Mouse (Mus musculus) CH12.LX (cell line): ENCODE measurements around the gene Lyst. TPM values are rescaled to one million over a fixed set of nuclear protein-coding genes. Genes with fewer than 3 reads are reported as not detected.

ENCODE experiments used
- DNase-seq: peaks from one replicate; pipeline ENCODE4 v3.0.0-alpha.2; 2013; ENCODE audit errors: extremely low read depth
- H3K27ac ChIP-seq: 2 replicates; pipeline ENCODE4 v1.5.1; 2012; ENCODE audit warnings: low read depth, mild to moderate bottlenecking, control low read depth, moderate library complexity; ENCODE audit not compliant: insufficient read depth
- H3K27me3 ChIP-seq: replicated peaks from 2 replicates; pipeline ENCODE3; 2012; ENCODE audit warnings: inconsistent platforms
- H3K36me3 ChIP-seq, 2 experiments: replicated peaks in 1 of 2; 2 replicates each; pipeline versions ENCODE3 to v1.6.1; 2012; ENCODE audit warnings: inconsistent platforms in 1 of 2, low read length in 1 of 2, mild to moderate bottlenecking in 1 of 2, mixed read lengths in 1 of 2, moderate library complexity in 1 of 2; ENCODE audit not compliant: control insufficient read depth in 1 of 2, insufficient read depth in 1 of 2
- H3K4me1 ChIP-seq, 2 experiments: 2 replicates each; pipeline ENCODE4 v1.6.1; 2012; ENCODE audit warnings: inconsistent platforms in 1 of 2, moderate library complexity in 1 of 2; ENCODE audit not compliant: insufficient read depth in 2 of 2, control insufficient read depth in 1 of 2
- H3K4me2 ChIP-seq: 2 replicates; pipeline ENCODE4 v1.6.1; 2012; ENCODE audit warnings: low read depth, mild to moderate bottlenecking, control low read depth; ENCODE audit not compliant: poor library complexity, insufficient read depth, severe bottlenecking
- H3K4me3 ChIP-seq, 3 experiments: fragments of 150-350 bp in 1 of 3; sonication (generic) in 1 of 3; replicated peaks in 1 of 3; 2 replicates each; pipeline versions ENCODE3 to v1.5.1; 2011 to 2012; ENCODE audit warnings: low read depth in 2 of 3, low read length in 2 of 3, mild to moderate bottlenecking in 2 of 3, moderate library complexity in 2 of 3, control low read depth in 1 of 3, improper control_type of control experiment in 1 of 3, inconsistent platforms in 1 of 3, mixed read lengths in 1 of 3; ENCODE audit not compliant: poor library complexity in 1 of 3
- H3K79me2 ChIP-seq: replicated peaks from 2 replicates; pipeline ENCODE4 v1.6.1; 2012; ENCODE audit warnings: mild to moderate bottlenecking, moderate library complexity; ENCODE audit not compliant: control insufficient read depth, poor library complexity, insufficient read depth, severe bottlenecking; ENCODE audit errors: extremely low read depth
- H3K9ac ChIP-seq: 2 replicates; pipeline ENCODE4 v1.6.1; 2012; ENCODE audit warnings: low read depth, mild to moderate bottlenecking, control low read depth, moderate library complexity; ENCODE audit not compliant: insufficient read depth
- H3K9me3 ChIP-seq: replicated peaks from 2 replicates; pipeline ENCODE3; 2012; ENCODE audit warnings: low read length, inconsistent platforms, mixed read lengths
- BHLHE40 ChIP-seq: IDR thresholded peaks from 2 replicates; pipeline ENCODE4 v1.6.1; 2011; ENCODE audit warnings: mild to moderate bottlenecking, low read depth, low read length, improper control_type of control experiment
- CHD1 ChIP-seq: IDR thresholded peaks from 2 replicates; pipeline ENCODE4 v1.6.1; 2012; ENCODE audit warnings: low read depth, low read length, improper control_type of control experiment, inconsistent platforms
- CTCF ChIP-seq, 2 experiments: IDR thresholded peaks in 1 of 2; conservative IDR thresholded peaks in 1 of 2; 2 replicates each; pipeline ENCODE4 v1.5.1; 2011 to 2012; ENCODE audit warnings: low read depth in 2 of 2, low read length in 2 of 2, improper control_type of control experiment in 1 of 2, inconsistent platforms in 1 of 2, mild to moderate bottlenecking in 1 of 2, moderate library complexity in 1 of 2
- E2F4 ChIP-seq: IDR thresholded peaks from 2 replicates; pipeline ENCODE4 v1.6.1; 2011; ENCODE audit warnings: low read depth, low read length, improper control_type of control experiment; ENCODE audit not compliant: insufficient replicate concordance
- ELF1 ChIP-seq: IDR thresholded peaks from 2 replicates; pipeline ENCODE4 v1.6.1; 2014; ENCODE audit warnings: low read depth, mild to moderate bottlenecking, inconsistent platforms, low read length, improper control_type of control experiment
- EP300 ChIP-seq: IDR thresholded peaks from 2 replicates; pipeline ENCODE4 v1.6.1; 2011; ENCODE audit warnings: low read length, improper control_type of control experiment
- ETS1 ChIP-seq: conservative IDR thresholded peaks from 2 replicates; pipeline ENCODE4 v1.6.1; 2012; ENCODE audit warnings: low read depth, mild to moderate bottlenecking, inconsistent platforms, low read length, improper control_type of control experiment, moderate library complexity
- HCFC1 ChIP-seq: IDR thresholded peaks from 2 replicates; pipeline ENCODE4 v1.6.1; 2012; ENCODE audit warnings: low read depth, mild to moderate bottlenecking, inconsistent platforms, low read length, improper control_type of control experiment
- IRF4 ChIP-seq: IDR thresholded peaks from 2 replicates; pipeline ENCODE4 v1.6.1; 2014; ENCODE audit warnings: low read depth, mild to moderate bottlenecking, inconsistent platforms, low read length, improper control_type of control experiment
- JUN ChIP-seq: IDR thresholded peaks from 2 replicates; pipeline ENCODE4 v1.6.1; 2011; ENCODE audit warnings: low read depth, mild to moderate bottlenecking, low read length, improper control_type of control experiment, moderate library complexity; ENCODE audit not compliant: insufficient read depth
- JUND ChIP-seq: conservative IDR thresholded peaks from 2 replicates; pipeline ENCODE4 v1.6.1; 2011; ENCODE audit warnings: low read depth, low read length, improper control_type of control experiment
- KAT2A ChIP-seq: IDR thresholded peaks from 2 replicates; pipeline ENCODE4 v1.6.1; 2012; ENCODE audit warnings: low read length, improper control_type of control experiment, inconsistent platforms; ENCODE audit not compliant: insufficient replicate concordance
- MAX ChIP-seq: IDR thresholded peaks from 2 replicates; pipeline ENCODE4 v1.6.1; 2011; ENCODE audit warnings: low read length, improper control_type of control experiment
- MEF2A ChIP-seq: IDR thresholded peaks from 2 replicates; pipeline ENCODE4 v1.6.1; 2014; ENCODE audit warnings: low read depth, mild to moderate bottlenecking, inconsistent platforms, low read length, improper control_type of control experiment, borderline replicate concordance
- MYC ChIP-seq: IDR thresholded peaks from 2 replicates; pipeline ENCODE4 v1.6.1; 2011; ENCODE audit warnings: low read depth, mild to moderate bottlenecking, improper control_type of control experiment, low read length
- PAX5 ChIP-seq: IDR thresholded peaks from 2 replicates; pipeline ENCODE4 v1.6.1; 2012; ENCODE audit warnings: low read length, inconsistent platforms, mixed read lengths
- RCOR1 ChIP-seq: conservative IDR thresholded peaks from 2 replicates; pipeline ENCODE4 v1.6.1; 2012; ENCODE audit warnings: low read depth, mild to moderate bottlenecking, inconsistent platforms, low read length, improper control_type of control experiment
- SMC3 ChIP-seq: IDR thresholded peaks from 2 replicates; pipeline ENCODE4 v1.6.1; 2011; ENCODE audit warnings: low read depth, low read length, improper control_type of control experiment
- TBP ChIP-seq: conservative IDR thresholded peaks from 2 replicates; pipeline ENCODE4 v1.6.1; 2011; ENCODE audit warnings: low read depth, low read length, improper control_type of control experiment
- UBTF ChIP-seq: IDR thresholded peaks from 2 replicates; pipeline ENCODE4 v1.6.1; 2012; ENCODE audit warnings: low read depth, mild to moderate bottlenecking, inconsistent platforms, low read length, improper control_type of control experiment, moderate library complexity
- USF1 ChIP-seq: IDR thresholded peaks from 2 replicates; pipeline ENCODE4 v1.6.1; 2014; ENCODE audit warnings: low read depth, mild to moderate bottlenecking, inconsistent platforms, low read length, improper control_type of control experiment
- USF2 ChIP-seq: conservative IDR thresholded peaks from 2 replicates; pipeline ENCODE4 v1.6.1; 2011; ENCODE audit warnings: low read depth, low read length, improper control_type of control experiment
- ZC3H11A ChIP-seq: IDR thresholded peaks from 2 replicates; pipeline ENCODE4 v1.6.1; 2012; ENCODE audit warnings: low read depth, mild to moderate bottlenecking, inconsistent platforms, low read length, improper control_type of control experiment
- ZMIZ1 ChIP-seq: IDR thresholded peaks from 2 replicates; pipeline ENCODE4 v1.6.1; 2012; ENCODE audit warnings: low read depth, mild to moderate bottlenecking, inconsistent platforms, low read length, improper control_type of control experiment
- ZNF384 ChIP-seq: IDR thresholded peaks from 2 replicates; pipeline ENCODE4 v1.6.1; 2012; ENCODE audit warnings: low read depth, low read length, improper control_type of control experiment, inconsistent platforms
- dilution Hi-C: fragments of 300-500 bp; cut with MboI; formaldehyde crosslinking; loops from 2 replicates; pipeline ENCODE4 v1.14.3; 2020; ENCODE audit warnings: low sequenced_read_pairs; ENCODE audit not compliant: extremely low pct_unique_long_range_greater_than_20kb, extremely low pct_ligation_motif_present
- in situ Hi-C: fragments of 300-500 bp; cut with MboI; formaldehyde crosslinking; loops from 3 replicates; pipeline ENCODE4 v1.14.3; 2019; ENCODE audit warnings: low sequenced_read_pairs, low pct_ligation_motif_present, low pct_unique_long_range_greater_than_20kb, mixed read lengths
- polyA plus RNA-seq: library from polyadenylated mRNA; unstranded; fragments of >175 nt; gene quantifications from 2 replicates; pipeline ENCODE4 v1.2.1, GENCODE M21; 2012; ENCODE audit warnings: low read depth; ENCODE audit not compliant: insufficient read length
- total RNA-seq, 2 experiments: library from RNA; depleted of rRNA; stranded (reverse); fragments of 300-350 nt in 1 of 2; fragments of >200 nt in 1 of 2; gene quantifications; 2 replicates each; pipeline ENCODE4 v1.2.3; 2012 to 2014

Gene Lyst
- total and polyA plus RNA-seq, 3 experiments: 33.1 to 61.1 (median 34.8) TPM

DNA sequence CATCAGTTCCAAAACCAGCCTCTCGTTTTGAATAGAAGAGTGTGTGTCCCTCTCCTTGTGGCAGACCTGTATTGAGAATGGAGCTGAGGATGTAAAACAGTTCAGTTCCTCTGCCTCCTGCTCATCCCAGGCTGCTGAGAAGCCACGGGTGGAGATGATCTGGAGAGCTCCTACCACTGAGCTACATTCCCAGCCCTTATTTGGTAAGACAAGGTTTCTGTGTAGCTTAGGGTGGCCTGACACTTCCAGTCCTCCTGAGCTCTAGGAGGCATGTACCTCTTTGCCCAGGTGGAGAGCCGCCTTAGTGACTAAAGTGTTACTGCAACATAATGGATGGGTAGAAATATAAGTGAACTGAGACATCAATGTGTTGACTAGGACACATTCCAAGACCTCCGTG, 190.8 kb downstream of the Lyst start:
- TF ChIP-seq USF2 (no peak), USF1 (no peak), UBTF (no peak), TBP (no peak), IRF4 (no peak), KAT2A (no peak), ZMIZ1 (no peak), ETS1 (no peak), PAX5 (no peak), MAX (no peak), BHLHE40 (no peak), E2F4 (no peak), ZNF384 (no peak), MYC (no peak), EP300 (no peak), HCFC1 (no peak), SMC3 (no peak), ELF1 (no peak)
- H3K4me2 ChIP-seq: no peak overlapping the region
- in situ Hi-C loops (no loop called here), dilution Hi-C loops (no loop called here)
- H3K27ac ChIP-seq: no peak overlapping the region
- H3K36me3 ChIP-seq: peaks cover 36 to 68% of the 10 kb centered on the region in 2 experiments
- H3K9ac ChIP-seq: no peak overlapping the region
- no peak for DNase-seq
- H3K79me2 ChIP-seq: no peaks in the 10 kb centered on the region
- no peak overlapping the region for H3K4me3 ChIP-seq
- peaks cover 4% of the 10 kb centered on the region for H3K9me3 ChIP-seq
- H3K27me3 ChIP-seq: no peaks in the 10 kb centered on the region
- peaks cover 4 to 16% of the 10 kb centered on the region in 2 experiments for H3K4me1 ChIP-seq

DNA sequence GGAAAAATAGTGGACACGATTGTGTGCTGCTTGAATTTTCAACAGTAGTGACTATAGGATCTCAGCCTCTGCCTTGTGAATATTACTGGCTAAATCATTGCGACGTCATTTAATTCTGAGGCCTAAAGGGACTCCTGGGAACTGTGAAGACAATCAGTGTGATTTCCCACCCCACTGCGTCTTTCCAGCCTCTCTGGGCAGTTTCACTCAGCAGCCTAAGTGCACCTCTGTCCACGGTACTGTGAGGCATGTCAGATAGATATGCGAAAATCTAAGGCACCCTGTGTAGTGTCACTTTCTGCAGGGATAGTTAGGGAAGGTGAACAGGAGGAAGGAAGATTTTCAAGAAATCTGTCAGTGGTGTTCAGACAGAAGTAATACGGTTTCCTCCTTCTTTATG, 193.1 kb downstream of the Lyst start:
- Histone ChIP-seq H3K4me1 (peaks cover 17 to 25% of the 10 kb centered on the region in 2 experiments), H3K27me3 (no peaks in the 10 kb centered on the region)
- dilution Hi-C loops: no loop called here

More for the DNA sequence above, 193.1 kb downstream of the Lyst start:
- DNase-seq: no peak
- Histone ChIP-seq H3K9ac (no peak overlapping the region), H3K79me2 (no peaks in the 10 kb centered on the region), H3K4me2 (no peak overlapping the region)
- TF ChIP-seq E2F4 (no peak), UBTF (no peak), ZC3H11A (no peak), ZMIZ1 (no peak), USF1 (no peak), MEF2A (no peak), CTCF (conservative IDR thresholded peaks at IDR 0.05 in 1 of 2, IDR thresholded peaks at IDR 0.05 in 1 of 2; ENCODE audit: low read depth in 2 of 2, low read length in 2 of 2) (no peak), CHD1 (no peak), ZNF384 (no peak), PAX5 (no peak), USF2 (no peak), JUND (no peak), MYC (no peak), RCOR1 (no peak), TBP (no peak), JUN (no peak), KAT2A (no peak)
- TF ChIP-seq, all 38 proteins: peak for 0
- Histone ChIP-seq H3K9me3 (peaks cover 4% of the 10 kb centered on the region), H3K4me3 (no peak overlapping the region), H3K27ac (no peak overlapping the region), H3K36me3 (peaks cover 17 to 46% of the 10 kb centered on the region in 2 experiments)
- in situ Hi-C loops: no loop called here
